Mouse (Mus musculus): ENCODE results near the gene Fam53b. TPM values are rescaled to one million over a fixed set of nuclear protein-coding genes. Genes with fewer than 3 reads are reported as not detected.

The Fam53b gene
- polyA plus RNA-seq, 1 experiment, result 14.8 TPM

GRCm38 (mm10) chr7:132713483-132714126 lies 100.1 kb downstream of the Fam53b start:
- no peak for TF ChIP-seq CTCF (IDR thresholded peaks at IDR 0.05; ENCODE audit: borderline replicate concordance, extremely low read depth, insufficient read depth, insufficient read length)
- TF ChIP-seq POLR2A (IDR thresholded peaks at IDR 0.05; ENCODE audit: borderline replicate concordance, extremely low read depth, insufficient read depth, insufficient read length, poor library complexity, severe bottlenecking), result no peak
- DNase-seq (ENCODE audit: low read depth), result no peak

GRCm38 (mm10) chr7:132712956-132713355 lies 100.7 kb downstream of the Fam53b start:
- DNase-seq (ENCODE audit: low read depth), result no peak
- TF ChIP-seq POLR2A (IDR thresholded peaks at IDR 0.05; ENCODE audit: borderline replicate concordance, extremely low read depth, insufficient read depth, insufficient read length, poor library complexity, severe bottlenecking), result no peak
- no peak for TF ChIP-seq CTCF (IDR thresholded peaks at IDR 0.05; ENCODE audit: borderline replicate concordance, extremely low read depth, insufficient read depth, insufficient read length)

GRCm38 (mm10) chr7:132712044-132712708 lies 101.5 kb downstream of the Fam53b start:
- peak; percentile 57 for DNase-seq (ENCODE audit: low read depth)
- TF ChIP-seq CTCF (IDR thresholded peaks at IDR 0.05; ENCODE audit: borderline replicate concordance, extremely low read depth, insufficient read depth, insufficient read length) (no peak), POLR2A (IDR thresholded peaks at IDR 0.05; ENCODE audit: borderline replicate concordance, extremely low read depth, insufficient read depth, insufficient read length, poor library complexity, severe bottlenecking) (no peak)

GRCm38 (mm10) chr7:132711579-132711978 lies 102.1 kb downstream of the Fam53b start:
- no peak for DNase-seq (ENCODE audit: low read depth)
- TF ChIP-seq POLR2A (IDR thresholded peaks at IDR 0.05; ENCODE audit: borderline replicate concordance, extremely low read depth, insufficient read depth, insufficient read length, poor library complexity, severe bottlenecking), result no peak
- TF ChIP-seq CTCF (IDR thresholded peaks at IDR 0.05; ENCODE audit: borderline replicate concordance, extremely low read depth, insufficient read depth, insufficient read length), result no peak

- DNase-seq (ENCODE audit: low read depth), result no peak
- TF ChIP-seq POLR2A (IDR thresholded peaks at IDR 0.05; ENCODE audit: borderline replicate concordance, extremely low read depth, insufficient read depth, insufficient read length, poor library complexity, severe bottlenecking) (no peak), CTCF (IDR thresholded peaks at IDR 0.05; ENCODE audit: borderline replicate concordance, extremely low read depth, insufficient read depth, insufficient read length) (peak; percentile 18; the same call in 1 of the 2 replicates)
These were observed 108.6 kb downstream of the Fam53b start for GRCm38 (mm10) chr7:132705130-132705529.

GRCm38 (mm10) chr7:132704310-132704875 lies 109.3 kb downstream of the Fam53b start:
- TF ChIP-seq POLR2A (IDR thresholded peaks at IDR 0.05; ENCODE audit: borderline replicate concordance, extremely low read depth, insufficient read depth, insufficient read length, poor library complexity, severe bottlenecking) (no peak), CTCF (IDR thresholded peaks at IDR 0.05; ENCODE audit: borderline replicate concordance, extremely low read depth, insufficient read depth, insufficient read length) (no peak)
- DNase-seq (ENCODE audit: low read depth), result no peak

- TF ChIP-seq CTCF (IDR thresholded peaks at IDR 0.05; ENCODE audit: borderline replicate concordance, extremely low read depth, insufficient read depth, insufficient read length) (no peak), POLR2A (IDR thresholded peaks at IDR 0.05; ENCODE audit: borderline replicate concordance, extremely low read depth, insufficient read depth, insufficient read length, poor library complexity, severe bottlenecking) (no peak)
- no peak for DNase-seq (ENCODE audit: low read depth)
These were observed 110.0 kb downstream of the Fam53b start for GRCm38 (mm10) chr7:132703515-132704309.

- DNase-seq (ENCODE audit: low read depth), result no peak
- TF ChIP-seq CTCF (IDR thresholded peaks at IDR 0.05; ENCODE audit: borderline replicate concordance, extremely low read depth, insufficient read depth, insufficient read length), result no peak
- no peak for TF ChIP-seq POLR2A (IDR thresholded peaks at IDR 0.05; ENCODE audit: borderline replicate concordance, extremely low read depth, insufficient read depth, insufficient read length, poor library complexity, severe bottlenecking)
These were observed 111.1 kb downstream of the Fam53b start for GRCm38 (mm10) chr7:132702492-132703070.

GRCm38 (mm10) chr7:132702024-132702423 lies 111.7 kb downstream of the Fam53b start:
- TF ChIP-seq POLR2A (IDR thresholded peaks at IDR 0.05; ENCODE audit: borderline replicate concordance, extremely low read depth, insufficient read depth, insufficient read length, poor library complexity, severe bottlenecking), result no peak
- TF ChIP-seq CTCF (IDR thresholded peaks at IDR 0.05; ENCODE audit: borderline replicate concordance, extremely low read depth, insufficient read depth, insufficient read length), result no peak
- DNase-seq (ENCODE audit: low read depth), result no peak

- no peak for DNase-seq (ENCODE audit: low read depth)
These were observed 112.3 kb downstream of the Fam53b start for GRCm38 (mm10) chr7:132701412-132701811.

GRCm38 (mm10) chr7:132700107-132700506 lies 113.6 kb downstream of the Fam53b start:
- no peak for TF ChIP-seq POLR2A (IDR thresholded peaks at IDR 0.05; ENCODE audit: borderline replicate concordance, extremely low read depth, insufficient read depth, insufficient read length, poor library complexity, severe bottlenecking)
- DNase-seq (ENCODE audit: low read depth), result no peak

More at GRCm38 (mm10) chr7:132701412-132701811, 112.3 kb downstream of the Fam53b start:
- TF ChIP-seq POLR2A (IDR thresholded peaks at IDR 0.05; ENCODE audit: borderline replicate concordance, extremely low read depth, insufficient read depth, insufficient read length, poor library complexity, severe bottlenecking), result no peak
- no peak for TF ChIP-seq CTCF (IDR thresholded peaks at IDR 0.05; ENCODE audit: borderline replicate concordance, extremely low read depth, insufficient read depth, insufficient read length)

All from brain, embryonic 14.5 days (tissue).